Mouse (Mus musculus): ENCODE results near the gene Il11ra1. TPM values are rescaled to one million over a fixed set of nuclear protein-coding genes. Genes with fewer than 3 reads are reported as not detected.

The Il11ra1 gene
- polyA plus RNA-seq, 1 experiment from 2014 or later = 153 TPM

- Histone ChIP-seq H3K27ac (no peak overlapping the region), H3K36me3 (no peaks in the 10 kb centered on the region), H3K4me3 (replicated peaks) (no peak overlapping the region), H3K9me3 (no peaks in the 10 kb centered on the region), H3K9ac (no peak overlapping the region), H3K4me1 (peaks cover 31% of the 10 kb centered on the region), H3K4me2 (no peak overlapping the region), H3K27me3 (replicated peaks) (no peaks in the 10 kb centered on the region)
- ATAC-seq (ENCODE audit: insufficient read depth, low FRiP score, low read depth) = no peak
- WGBS = 79% methylated on average over 11 of the region's 11 CpGs
Measured at GRCm38 (mm10) chr4:41666646-41667045, 33.1 kb upstream of the Il11ra1 start.

GRCm38 (mm10) chr4:41670836-41671235, 29.0 kb upstream of the Il11ra1 start:
- Histone ChIP-seq H3K9ac (no peak overlapping the region), H3K4me2 (no peak overlapping the region), H3K36me3 (no peaks in the 10 kb centered on the region), H3K4me1 (peaks cover 17% of the 10 kb centered on the region), H3K27me3 (replicated peaks) (no peaks in the 10 kb centered on the region), H3K27ac (no peak overlapping the region), H3K4me3 (replicated peaks) (no peak overlapping the region), H3K9me3 (no peaks in the 10 kb centered on the region)
- WGBS = 81% methylated on average over 18 of the region's 18 CpGs
- no peak for ATAC-seq (ENCODE audit: insufficient read depth, low FRiP score, low read depth)

GRCm38 (mm10) chr4:41671500-41671899, 28.3 kb upstream of the Il11ra1 start:
- no peaks in the 10 kb centered on the region for H3K9me3 ChIP-seq
- H3K27ac ChIP-seq = no peak overlapping the region
- H3K27me3 ChIP-seq (replicated peaks) = no peaks in the 10 kb centered on the region
- no peak for ATAC-seq (ENCODE audit: insufficient read depth, low FRiP score, low read depth)
- H3K4me3 ChIP-seq (replicated peaks) = no peak overlapping the region
- WGBS = 42% methylated on average over 5 of the region's 5 CpGs
- H3K4me2 ChIP-seq = no peak overlapping the region
- H3K9ac ChIP-seq = no peak overlapping the region
- no peaks in the 10 kb centered on the region for H3K36me3 ChIP-seq
- peaks cover 22% of the 10 kb centered on the region for H3K4me1 ChIP-seq

GRCm38 (mm10) chr4:41671963-41672480, 27.8 kb upstream of the Il11ra1 start:
- 17% methylated on average over 8 of the region's 8 CpGs for WGBS
- peaks cover 25% of the 10 kb centered on the region for H3K4me1 ChIP-seq
- H3K27me3 ChIP-seq (replicated peaks) = no peaks in the 10 kb centered on the region
- H3K9ac ChIP-seq = no peak overlapping the region
- no peaks in the 10 kb centered on the region for H3K9me3 ChIP-seq
- no peaks in the 10 kb centered on the region for H3K36me3 ChIP-seq
- H3K4me2 ChIP-seq = no peak overlapping the region
- H3K27ac ChIP-seq = no peak overlapping the region
- no peak overlapping the region for H3K4me3 ChIP-seq (replicated peaks)
- ATAC-seq (ENCODE audit: insufficient read depth, low FRiP score, low read depth) = no peak

GRCm38 (mm10) chr4:41672522-41672963, 27.2 kb upstream of the Il11ra1 start:
- Histone ChIP-seq H3K36me3 (no peaks in the 10 kb centered on the region), H3K4me1 (peaks cover 31% of the 10 kb centered on the region), H3K27me3 (replicated peaks) (no peaks in the 10 kb centered on the region), H3K9me3 (no peaks in the 10 kb centered on the region), H3K27ac (no peak overlapping the region; the same call in 1 of the 2 replicates), H3K9ac (no peak overlapping the region), H3K4me2 (no peak overlapping the region), H3K4me3 (replicated peaks) (no peak overlapping the region)
- WGBS = 34% methylated on average over 8 of the region's 8 CpGs
- peak; percentile 42; the same call in 1 of the 2 replicates for ATAC-seq (ENCODE audit: insufficient read depth, low FRiP score, low read depth)

GRCm38 (mm10) chr4:41673186-41673585, 26.6 kb upstream of the Il11ra1 start:
- Histone ChIP-seq H3K4me2 (no peak overlapping the region), H3K9me3 (no peaks in the 10 kb centered on the region), H3K27me3 (replicated peaks) (no peaks in the 10 kb centered on the region), H3K36me3 (no peaks in the 10 kb centered on the region), H3K9ac (no peak overlapping the region), H3K4me3 (replicated peaks) (no peak overlapping the region), H3K4me1 (peaks cover 35% of the 10 kb centered on the region), H3K27ac (no peak overlapping the region)
- ATAC-seq (ENCODE audit: insufficient read depth, low FRiP score, low read depth) = no peak
- WGBS = 70% methylated on average over 19 of the region's 19 CpGs

GRCm38 (mm10) chr4:41676248-41677005, 23.4 kb upstream of the Il11ra1 start:
- H3K36me3 ChIP-seq = no peaks in the 10 kb centered on the region
- no peaks in the 10 kb centered on the region for H3K27me3 ChIP-seq (replicated peaks)
- no peak overlapping the region for H3K9ac ChIP-seq
- H3K4me1 ChIP-seq = peaks cover 56% of the 10 kb centered on the region
- no peaks in the 10 kb centered on the region for H3K9me3 ChIP-seq
- peak overlapping the region; percentile 16; the same call in 1 of the 2 replicates for H3K4me2 ChIP-seq
- 54% methylated on average over 17 of the region's 17 CpGs for WGBS
- H3K27ac ChIP-seq = 0 out of 2 replicates have a peak overlapping the region, but pooled peaks have one; percentile 11
- no peak overlapping the region for H3K4me3 ChIP-seq (replicated peaks)
- ATAC-seq (ENCODE audit: insufficient read depth, low FRiP score, low read depth) = no peak

GRCm38 (mm10) chr4:41677006-41677629, 22.7 kb upstream of the Il11ra1 start:
- 43% methylated on average over 13 of the region's 13 CpGs for WGBS
- no peak overlapping the region for H3K4me3 ChIP-seq (replicated peaks)
- ATAC-seq (ENCODE audit: insufficient read depth, low FRiP score, low read depth) = peak; percentile 50; the same call in 1 of the 2 replicates
- no peak overlapping the region for H3K9ac ChIP-seq
- no peaks in the 10 kb centered on the region for H3K36me3 ChIP-seq
- H3K4me2 ChIP-seq = peak overlapping the region; percentile 16; the same call in 1 of the 2 replicates
- H3K27me3 ChIP-seq (replicated peaks) = no peaks in the 10 kb centered on the region
- no peak overlapping the region for H3K27ac ChIP-seq
- no peaks in the 10 kb centered on the region for H3K9me3 ChIP-seq
- peaks cover 52% of the 10 kb centered on the region for H3K4me1 ChIP-seq

- WGBS = 64% methylated on average over 6 of the region's 6 CpGs
Measured at GRCm38 (mm10) chr4:41678863-41679262, 20.9 kb upstream of the Il11ra1 start.

GRCm38 (mm10) chr4:41679291-41679690, 20.5 kb upstream of the Il11ra1 start:
- 30% methylated on average over 2 of the region's 2 CpGs for WGBS
- Histone ChIP-seq H3K4me1 (peaks cover 52% of the 10 kb centered on the region), H3K9me3 (no peaks in the 10 kb centered on the region), H3K27me3 (replicated peaks) (no peaks in the 10 kb centered on the region), H3K9ac (no peak overlapping the region), H3K27ac (peak overlapping the region; percentile 51; the same call in 1 of the 2 replicates), H3K4me2 (no peak overlapping the region), H3K36me3 (no peaks in the 10 kb centered on the region), H3K4me3 (replicated peaks) (no peak overlapping the region)
- 0 out of 2 replicates have a peak, but pooled peaks have one; percentile 23 for ATAC-seq (ENCODE audit: insufficient read depth, low FRiP score, low read depth)

More at GRCm38 (mm10) chr4:41678863-41679262, 20.9 kb upstream of the Il11ra1 start:
- Histone ChIP-seq H3K27me3 (replicated peaks) (no peaks in the 10 kb centered on the region), H3K9ac (no peak overlapping the region), H3K4me2 (no peak overlapping the region), H3K36me3 (no peaks in the 10 kb centered on the region), H3K4me1 (peaks cover 52% of the 10 kb centered on the region), H3K27ac (0 out of 2 replicates have a peak overlapping the region, but pooled peaks have one; percentile 51), H3K9me3 (no peaks in the 10 kb centered on the region), H3K4me3 (replicated peaks) (no peak overlapping the region)
- ATAC-seq (ENCODE audit: insufficient read depth, low FRiP score, low read depth) = no peak

GRCm38 (mm10) chr4:41681176-41681575, 18.6 kb upstream of the Il11ra1 start:
- Histone ChIP-seq H3K9ac (no peak overlapping the region), H3K9me3 (no peaks in the 10 kb centered on the region), H3K4me2 (no peak overlapping the region), H3K4me1 (peaks cover 49% of the 10 kb centered on the region), H3K27ac (no peak overlapping the region), H3K36me3 (no peaks in the 10 kb centered on the region), H3K27me3 (replicated peaks) (no peaks in the 10 kb centered on the region), H3K4me3 (replicated peaks) (no peak overlapping the region)
- WGBS = 56% methylated on average over 4 of the region's 4 CpGs
- ATAC-seq (ENCODE audit: insufficient read depth, low FRiP score, low read depth) = no peak

- Histone ChIP-seq H3K27ac (peak overlapping the region; percentile 65; the same call in 1 of the 2 replicates), H3K9me3 (no peaks in the 10 kb centered on the region), H3K27me3 (replicated peaks) (no peaks in the 10 kb centered on the region), H3K4me2 (no peak overlapping the region), H3K36me3 (no peaks in the 10 kb centered on the region), H3K9ac (no peak overlapping the region), H3K4me1 (peaks cover 41% of the 10 kb centered on the region), H3K4me3 (replicated peaks) (no peak overlapping the region)
- WGBS = 60% methylated on average over 10 of the region's 10 CpGs
- no peak for ATAC-seq (ENCODE audit: insufficient read depth, low FRiP score, low read depth)
Measured at GRCm38 (mm10) chr4:41681947-41682346, 17.8 kb upstream of the Il11ra1 start.
